Mouse (Mus musculus) neutrophil, adult 83 days (primary cell): ENCODE measurements around the gene Hsd17b6. TPM values are rescaled to one million over a fixed set of nuclear protein-coding genes. Genes with fewer than 3 reads are reported as not detected.

ENCODE experiments used
- total RNA-seq, 2 experiments: library from RNA; stranded (reverse); gene quantifications; one replicate each; pipeline ENCODE4 v1.2.4; 2023

Gene Hsd17b6
- total RNA-seq: not detected

GRCm38 (mm10) chr10:128007446-128007845 is at the start of gene Hsd17b6:
Gene Hsd17b6, minus strand, starts transcription at chr10:128007611.

GRCm38 (mm10) chr10:128015068-128015934 is 7.9 kb upstream of the Hsd17b6 start, which contains the start of gene Prim1:
Gene Prim1, plus strand, starts transcription at chr10:128015168.

Other genes starting within 250 kb of the Hsd17b6 start
- under 1 TPM; 0.20 to 0.33 TPM for gene Rdh1, start 247.9 kb downstream of the Hsd17b6 start, total RNA-seq
- under 1 TPM in 1 of 2 experiments, not detected in 1; 0.20 TPM for gene Rdh16f1, start 247.8 kb downstream of the Hsd17b6 start, total RNA-seq
- under 1 TPM in 1 of 2 experiments, not detected in 1; 0.49 TPM for gene Rdh9, start 231.2 kb downstream of the Hsd17b6 start, total RNA-seq
- under 1 TPM in 1 of 2 experiments, not detected in 1; 0.20 TPM for gene Rdh16, start 206.5 kb downstream of the Hsd17b6 start, total RNA-seq
- not detected for gene Rdh19, start 157.7 kb downstream of the Hsd17b6 start, total RNA-seq
- gene Rdh16f2, start 141.1 kb downstream of the Hsd17b6 start, total RNA-seq: not detected
- not detected for gene Rdh7, start 118.8 kb downstream of the Hsd17b6 start, total RNA-seq
- not detected for gene Sdr9c7, start 109.1 kb downstream of the Hsd17b6 start, total RNA-seq
- 10 to 100 TPM; 21.7 to 35.1 TPM for gene Prim1, start 7.6 kb upstream of the Hsd17b6 start, total RNA-seq
- gene Naca, start 28.0 kb upstream of the Hsd17b6 start, total RNA-seq: 100 to 1,000 TPM; 347 to 352 TPM
- gene Ptges3, start 51.3 kb upstream of the Hsd17b6 start, total RNA-seq: 10 to 100 TPM; 69.1 to 74.1 TPM
- 100 to 1,000 TPM; 509 to 578 TPM for gene Atp5b, start 75.7 kb upstream of the Hsd17b6 start, total RNA-seq
- gene Baz2a, start 84.0 kb upstream of the Hsd17b6 start, total RNA-seq: 10 to 100 TPM; 81.5 to 91.8 TPM
- gene Rbms2, start 172.7 kb upstream of the Hsd17b6 start, total RNA-seq: 10 to 100 TPM; 10.7 to 11.5 TPM
- gene Gls2, start 186.8 kb upstream of the Hsd17b6 start, total RNA-seq: 1 to 10 TPM; 1.0 to 1.6 TPM
- 1 to 10 TPM; 4.2 to 6.3 TPM for gene Spryd4, start 204.2 kb upstream of the Hsd17b6 start, total RNA-seq
- under 1 TPM in 1 of 2 experiments, not detected in 1; 0.15 TPM for gene Mip, start 218.2 kb upstream of the Hsd17b6 start, total RNA-seq
- gene Timeless, start 224.5 kb upstream of the Hsd17b6 start, total RNA-seq: 10 to 100 TPM; 29.4 to 41.0 TPM
- under 1 TPM in 1 of 2 experiments, not detected in 1; 0.46 TPM for gene Apon, start 246.5 kb upstream of the Hsd17b6 start, total RNA-seq